Mouse (Mus musculus) thymus, adult 2 months (tissue): ENCODE measurements at regions not wholly inside any gene's neighbourhood (a gene's known extent, or its start where the extent isn't known, plus 50 kb on each side); places are given as distances from the start of the nearest gene placed in this dataset.

ENCODE experiments used
- CTCF ChIP-seq: fragments of 200-500 bp; IDR thresholded peaks from 2 replicates; pipeline ENCODE4 v1.5.1; 2012; ENCODE audit warnings: mild to moderate bottlenecking, control low read depth, low read length, moderate library complexity, borderline replicate concordance; ENCODE audit not compliant: control insufficient read depth, poor library complexity, insufficient read depth; ENCODE audit errors: extremely low read depth
- POLR2A ChIP-seq: fragments of 200-500 bp; IDR thresholded peaks from 2 replicates; pipeline ENCODE4 v1.6.1; 2012; ENCODE audit warnings: mild to moderate bottlenecking, low read length, control low read depth, moderate library complexity; ENCODE audit not compliant: control insufficient read depth, poor library complexity, insufficient read depth; ENCODE audit errors: extremely low read depth

GRCm38 (mm10) chr12:79937876-79938275 is 174.9 kb downstream of the Zfp36l1 start:
- TF ChIP-seq CTCF (no peak), POLR2A (no peak)
